Mouse (Mus musculus) liver, adult 2 months (tissue): ENCODE data around the gene Mcat.

ENCODE experiments used
- CTCF ChIP-seq: fragments of 200-500 bp; IDR thresholded peaks from 2 replicates; pipeline ENCODE4 v1.5.1; 2011; ENCODE audit warnings: low read depth, low read length, control low read depth
- POLR2A ChIP-seq: fragments of 200-500 bp; IDR thresholded peaks from 2 replicates; pipeline ENCODE4 v1.6.1; 2011; ENCODE audit warnings: low read length, control low read depth; ENCODE audit not compliant: insufficient read depth; ENCODE audit errors: extremely low read depth

- TF ChIP-seq POLR2A (no peak), CTCF (no peak)
Measured at GRCm38 (mm10) chr15:83550137-83550536, 13.4 kb downstream of the Mcat start.
